Mouse (Mus musculus) cerebellum, adult 11 months (tissue): ENCODE data around the gene Gm20388.

Experiments
- DNase-seq: peaks from one replicate; pipeline ENCODE4 v3.0.0; 2022

Gene Gm20388

GRCm38 (mm10) chr8:122444058-122444748 lies 2533.6 kb downstream of the Gm20388 start:
- DNase-seq, result peak; percentile 73

GRCm38 (mm10) chr8:122445203-122445602 lies 2534.6 kb downstream of the Gm20388 start:
- DNase-seq, result no peak

GRCm38 (mm10) chr8:122451161-122451703 lies 2540.6 kb downstream of the Gm20388 start:
- no peak for DNase-seq

GRCm38 (mm10) chr8:122452154-122452553 lies 2541.5 kb downstream of the Gm20388 start:
- no peak for DNase-seq

GRCm38 (mm10) chr8:122454409-122454808 lies 2543.8 kb downstream of the Gm20388 start:
- no peak for DNase-seq

- no peak for DNase-seq
These were observed 2546.5 kb downstream of the Gm20388 start for GRCm38 (mm10) chr8:122457171-122457570.

- no peak for DNase-seq
These were observed 2548.7 kb downstream of the Gm20388 start for GRCm38 (mm10) chr8:122459218-122459900.

- no peak for DNase-seq
These were observed 2549.3 kb downstream of the Gm20388 start for GRCm38 (mm10) chr8:122459990-122460389.

GRCm38 (mm10) chr8:122460524-122461472 lies 2550.2 kb downstream of the Gm20388 start, which contains the start of gene Snai3:
TSS of gene Snai3 (minus strand) at chr8:122460733.
- peak; percentile 66 for DNase-seq

GRCm38 (mm10) chr8:122461473-122462148 lies 2551.0 kb downstream of the Gm20388 start:
- no peak for DNase-seq

GRCm38 (mm10) chr8:122462510-122462909 lies 2551.9 kb downstream of the Gm20388 start:
- DNase-seq, result no peak

GRCm38 (mm10) chr8:122463651-122464640 lies 2553.3 kb downstream of the Gm20388 start:
- no peak for DNase-seq

- DNase-seq, result no peak
These were observed 2554.3 kb downstream of the Gm20388 start for GRCm38 (mm10) chr8:122464985-122465384.

- DNase-seq, result no peak
These were observed 2557.2 kb downstream of the Gm20388 start for GRCm38 (mm10) chr8:122467816-122468215.

GRCm38 (mm10) chr8:122469407-122469806 lies 2558.8 kb downstream of the Gm20388 start:
- no peak for DNase-seq

GRCm38 (mm10) chr8:122469965-122470364 lies 2559.3 kb downstream of the Gm20388 start:
- DNase-seq, result no peak

- DNase-seq, result no peak
These were observed 2560.1 kb downstream of the Gm20388 start for GRCm38 (mm10) chr8:122470691-122471090.

- DNase-seq, result no peak
These were observed 2563.3 kb downstream of the Gm20388 start for GRCm38 (mm10) chr8:122473911-122474421.

- peak; percentile 49 for DNase-seq
These were observed 2564.4 kb downstream of the Gm20388 start for GRCm38 (mm10) chr8:122474951-122475560.
